Mouse (Mus musculus): ENCODE measurements around the gene Prss38.

Prss38 gene

DNA sequence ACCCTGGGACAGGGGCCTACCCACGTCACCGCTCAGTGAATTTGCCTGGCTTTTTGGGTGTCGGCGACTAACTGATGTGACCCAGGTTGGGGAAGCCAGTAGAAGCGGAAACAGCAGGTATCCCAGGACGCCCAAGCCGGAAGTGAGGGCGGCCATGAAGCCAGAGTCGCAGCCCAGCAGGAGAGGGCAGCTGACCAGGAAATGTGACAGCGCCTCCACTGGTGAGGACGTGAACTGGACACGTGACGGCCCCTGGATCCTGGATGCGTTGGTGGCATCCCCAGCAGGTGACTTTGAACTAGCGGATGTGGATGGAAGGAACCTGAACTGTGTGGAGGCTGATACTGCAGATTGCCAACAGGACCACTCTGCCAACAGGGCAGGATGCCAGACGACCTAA is at the start of gene Prss38:
Prss38 (minus strand) TSS at position 183 of the 400 bp plus-strand sequence.
- no peak for DNase-seq

DNA sequence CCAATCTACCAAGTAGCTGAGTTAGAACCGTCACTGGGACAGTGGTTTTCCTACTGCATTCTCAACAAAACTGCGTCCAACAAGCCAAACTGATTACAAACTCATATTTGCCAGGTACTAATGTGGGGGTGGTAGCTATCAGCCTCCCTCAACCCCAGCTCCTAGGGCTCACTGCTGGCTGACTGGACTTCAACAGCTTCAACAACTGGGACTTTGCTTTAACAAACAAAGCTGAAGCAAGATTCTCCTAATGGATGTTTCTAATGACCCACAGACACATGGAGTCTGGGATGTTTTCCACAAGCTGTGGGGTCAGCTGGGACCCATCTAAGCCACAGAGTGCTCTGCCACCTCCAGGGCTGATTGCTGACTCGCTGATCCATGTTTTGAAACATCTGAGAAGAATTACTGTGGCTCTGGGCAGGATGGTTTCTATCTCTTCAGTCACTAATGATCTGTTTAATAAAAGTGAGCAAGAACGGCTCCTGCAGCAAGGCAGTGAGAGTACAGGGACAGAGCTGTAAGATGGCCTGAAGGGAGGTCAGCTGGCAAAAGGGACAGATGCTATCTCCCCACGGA is 47.6 kb upstream of the Prss38 start:
- no peak for DNase-seq

DNA sequence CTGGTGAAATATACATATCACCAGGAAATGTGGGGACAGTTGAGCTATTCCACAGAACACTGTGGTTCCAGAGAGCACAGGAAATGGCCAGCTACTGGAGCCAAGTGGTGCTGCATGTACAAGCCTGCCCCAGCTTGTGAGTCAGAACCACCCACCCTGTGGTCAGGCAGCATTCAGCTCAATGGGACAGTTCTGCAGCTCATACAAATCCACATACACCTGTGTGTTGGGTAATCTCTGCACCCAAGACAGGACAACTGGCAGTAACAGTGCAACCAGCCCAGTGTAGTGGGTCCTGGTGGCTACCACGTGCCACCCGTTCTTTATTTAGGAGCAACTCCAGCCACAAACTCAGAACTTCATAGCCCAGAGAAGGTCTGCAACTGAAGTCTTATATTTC is 46.5 kb upstream of the Prss38 start:
- no peak for DNase-seq

DNA sequence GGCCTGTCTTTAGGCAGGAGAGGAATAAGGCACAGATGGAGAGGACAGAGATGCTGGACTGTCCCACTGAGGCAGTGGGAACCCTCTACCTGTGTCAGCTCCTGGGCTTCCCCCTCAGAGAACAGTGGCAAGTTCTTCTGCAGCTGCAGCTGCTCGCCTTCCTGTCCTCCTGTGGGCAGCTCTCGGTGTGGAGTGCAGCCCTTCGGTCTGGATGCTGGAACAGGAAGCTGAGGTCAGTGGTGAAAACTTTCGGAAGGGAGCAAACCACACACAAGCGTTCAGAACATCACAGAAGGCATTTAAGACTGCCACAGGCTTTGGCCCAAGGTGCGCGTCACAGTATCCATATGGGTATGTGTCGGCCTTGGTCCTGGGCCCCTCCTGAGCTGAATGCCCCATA is 46.0 kb upstream of the Prss38 start:
- DNase-seq, result no peak

DNA sequence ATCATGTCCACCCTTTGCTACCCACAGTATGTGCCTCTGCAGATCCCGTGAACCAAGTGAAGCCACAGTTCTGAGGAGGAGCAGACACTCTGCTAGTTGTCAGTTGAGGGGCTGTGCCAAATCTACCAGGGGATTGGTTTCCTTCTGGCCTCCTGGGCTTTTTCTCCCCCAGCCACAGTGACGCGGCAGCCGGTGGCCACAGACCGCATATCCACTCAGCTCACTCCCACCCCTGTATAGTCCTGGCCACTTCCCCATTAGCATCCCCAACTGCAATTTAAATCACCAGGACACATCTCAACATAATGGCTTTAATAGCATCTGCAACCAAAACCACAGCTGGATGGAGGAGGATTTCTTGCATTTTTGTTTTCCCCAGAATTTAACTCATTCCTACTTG is 43.3 kb upstream of the Prss38 start:
- no peak for DNase-seq

DNA sequence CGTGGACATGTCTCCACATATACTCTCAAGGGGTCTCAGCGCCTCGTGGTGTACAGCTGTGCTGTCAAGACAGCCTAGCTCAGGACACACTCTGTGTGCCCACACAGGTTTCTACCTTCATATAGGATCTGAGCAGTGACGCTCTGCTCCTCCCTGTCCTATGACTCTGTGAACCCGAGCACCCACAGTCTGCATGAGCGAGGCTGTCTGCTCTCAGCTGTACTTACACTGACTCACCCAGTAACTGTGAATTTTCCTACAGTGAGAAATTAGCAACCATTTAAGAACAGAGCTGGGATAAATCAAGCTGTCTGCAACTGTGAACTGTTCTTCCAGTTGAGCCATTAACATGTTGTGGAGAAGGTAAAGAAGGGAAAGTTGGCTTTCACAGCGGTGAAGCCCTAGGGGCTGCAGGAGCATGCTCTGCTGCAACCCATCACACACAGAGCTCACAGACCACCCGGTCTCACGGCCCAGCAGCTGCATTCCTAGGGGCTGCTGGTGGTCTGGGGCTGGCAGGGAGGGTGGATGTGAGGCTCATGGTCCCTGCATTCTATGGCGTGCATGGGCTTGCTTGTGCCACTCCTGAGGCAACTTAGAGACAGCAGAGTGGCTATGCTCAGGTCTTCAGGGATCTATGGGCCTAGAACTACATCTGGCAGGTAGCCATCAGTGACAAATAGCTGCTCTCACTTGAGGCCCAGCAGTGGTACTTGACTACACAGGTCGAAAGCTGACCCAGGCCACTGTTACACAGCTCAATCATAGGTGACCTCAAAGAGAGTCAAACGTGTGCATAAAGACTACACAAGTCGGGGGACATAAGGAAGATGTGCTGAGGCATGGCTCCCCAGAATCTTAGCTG is 37.8 kb upstream of the Prss38 start:
- DNase-seq, result no peak

DNA sequence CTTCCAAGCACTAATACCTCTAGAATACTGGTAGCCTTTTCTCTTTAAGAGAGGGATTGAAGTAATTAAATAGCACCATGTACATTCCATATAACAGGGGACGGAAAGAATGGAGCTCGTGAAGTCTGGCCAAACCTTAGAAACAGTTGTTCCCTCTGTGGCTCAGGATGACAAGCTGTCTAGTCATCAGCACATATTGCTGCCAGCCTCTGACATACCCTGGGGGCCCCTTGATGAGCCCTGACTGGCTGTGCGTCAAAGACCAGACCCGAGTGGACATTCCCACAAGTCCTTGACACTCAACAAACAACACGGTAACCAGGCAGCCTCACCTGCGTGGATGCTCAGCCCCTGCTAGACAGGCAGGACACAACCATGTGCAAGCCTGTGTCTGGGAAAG is 36.6 kb upstream of the Prss38 start:
- no peak for DNase-seq

DNA sequence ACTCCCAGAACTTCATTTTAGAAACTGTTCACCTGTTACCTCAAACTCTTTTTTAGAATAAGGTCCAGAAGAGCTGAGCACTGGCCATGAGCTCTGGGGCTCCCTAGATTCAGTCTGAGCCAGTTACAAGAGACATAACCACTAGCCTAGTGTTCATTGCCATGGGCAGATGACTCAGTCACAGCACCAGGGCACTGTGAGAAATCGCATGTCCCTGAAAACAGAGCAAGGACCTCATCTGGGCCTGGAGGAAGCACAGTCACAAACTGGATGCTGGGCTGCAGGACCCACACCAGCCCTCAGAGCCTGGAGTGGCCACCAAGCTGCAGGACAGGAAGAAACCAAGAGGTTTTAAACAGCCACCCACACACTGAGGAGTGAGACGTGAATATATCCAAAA is 35.4 kb upstream of the Prss38 start:
- no peak for DNase-seq

DNA sequence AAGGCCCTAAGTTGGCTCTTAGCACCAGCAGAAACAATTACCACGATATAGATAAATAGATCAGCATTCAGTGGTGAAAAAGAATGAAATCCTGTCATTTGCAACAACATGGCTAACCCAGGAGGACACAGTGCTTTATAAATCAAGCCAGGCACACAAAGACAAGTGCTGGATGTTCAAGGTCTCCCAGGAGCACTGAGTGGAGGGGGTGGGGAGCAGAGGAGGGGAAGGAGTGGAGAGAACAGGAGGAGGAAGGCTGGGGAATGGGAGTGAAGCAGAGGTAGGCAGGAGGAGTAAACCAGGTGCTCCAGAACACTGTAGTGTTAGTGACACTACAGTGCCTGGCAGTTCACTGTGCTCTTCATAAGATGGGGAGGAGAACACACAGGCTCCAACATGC is 30.3 kb upstream of the Prss38 start:
- no peak for DNase-seq

DNA sequence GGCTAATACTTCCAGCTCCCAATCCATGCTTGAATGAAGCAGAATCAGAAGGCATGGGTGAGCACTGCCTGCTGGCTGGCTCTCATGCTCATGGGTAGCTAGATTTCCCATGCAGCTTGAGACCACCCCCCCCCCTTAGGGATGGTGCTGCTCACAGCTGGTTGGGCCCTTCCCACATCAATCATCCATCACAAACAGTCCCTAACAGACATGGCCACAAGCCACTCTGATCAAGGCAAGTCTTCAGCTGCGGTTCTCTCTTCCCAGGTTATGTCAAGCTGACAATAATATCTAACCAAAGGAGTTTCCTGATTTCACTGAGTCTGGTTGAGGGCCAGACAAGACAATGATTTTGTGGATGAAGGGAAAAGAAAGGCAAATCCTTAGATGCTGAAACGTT is 25.4 kb upstream of the Prss38 start:
- DNase-seq, result no peak

DNA sequence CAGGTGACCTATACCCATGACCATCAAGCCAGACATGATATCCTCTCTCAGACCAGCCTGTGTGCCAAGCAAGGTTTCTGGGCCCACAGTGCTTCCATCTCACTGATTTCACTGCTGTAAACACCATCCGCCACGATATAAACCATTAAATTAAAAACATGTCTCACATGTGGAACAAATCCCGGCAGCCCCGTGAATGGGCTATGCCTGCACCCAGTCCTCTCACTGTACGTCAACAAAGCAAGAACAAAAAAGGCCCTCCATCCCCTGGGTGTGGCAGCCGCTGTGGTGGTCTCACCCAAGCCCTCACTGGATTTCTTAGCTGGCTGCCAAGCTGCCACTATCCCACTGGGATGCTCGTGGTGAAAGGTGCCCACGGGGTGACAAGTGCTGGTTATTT is 24.4 kb upstream of the Prss38 start:
- DNase-seq, result no peak

DNA sequence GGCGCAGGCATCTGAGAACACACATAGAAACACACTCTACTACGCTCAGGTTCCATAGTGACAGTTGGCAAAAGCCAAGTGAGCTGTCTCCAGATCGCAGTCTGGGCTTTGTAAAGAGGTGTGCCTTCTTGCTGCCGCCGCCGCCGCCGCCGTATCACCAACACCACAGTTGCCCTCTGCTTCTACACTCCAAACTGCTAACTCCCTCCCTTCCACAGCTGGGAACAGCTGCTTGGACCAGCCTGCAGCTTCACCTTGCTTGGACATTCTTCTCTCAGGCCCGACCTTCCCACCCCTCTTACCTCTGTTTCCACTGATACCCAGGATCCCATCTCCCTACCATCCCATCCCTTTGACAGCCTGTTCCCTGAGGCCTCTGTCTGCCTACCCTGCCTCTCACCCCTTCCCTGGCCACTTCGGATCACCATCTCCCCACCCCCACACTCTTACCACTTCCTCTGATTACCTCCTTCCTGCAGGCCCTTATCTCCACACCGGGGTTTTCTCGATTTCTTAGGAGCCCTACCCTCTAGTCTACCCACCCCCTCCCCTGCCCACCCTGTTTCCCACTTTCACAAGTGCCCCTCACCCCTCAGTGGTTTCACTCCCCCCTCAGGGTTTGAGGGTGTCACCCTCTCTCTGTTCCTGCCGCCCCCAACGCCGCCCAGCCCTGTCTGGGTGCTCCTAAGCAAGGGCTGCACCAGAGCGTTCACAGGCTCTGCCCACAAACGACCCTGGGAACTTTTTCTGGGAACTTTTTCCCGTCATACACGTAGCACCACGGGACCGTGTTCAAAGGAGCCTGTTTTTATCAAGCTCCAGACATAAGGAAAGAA is 22.3 kb upstream of the Prss38 start:
- no peak for DNase-seq

DNA sequence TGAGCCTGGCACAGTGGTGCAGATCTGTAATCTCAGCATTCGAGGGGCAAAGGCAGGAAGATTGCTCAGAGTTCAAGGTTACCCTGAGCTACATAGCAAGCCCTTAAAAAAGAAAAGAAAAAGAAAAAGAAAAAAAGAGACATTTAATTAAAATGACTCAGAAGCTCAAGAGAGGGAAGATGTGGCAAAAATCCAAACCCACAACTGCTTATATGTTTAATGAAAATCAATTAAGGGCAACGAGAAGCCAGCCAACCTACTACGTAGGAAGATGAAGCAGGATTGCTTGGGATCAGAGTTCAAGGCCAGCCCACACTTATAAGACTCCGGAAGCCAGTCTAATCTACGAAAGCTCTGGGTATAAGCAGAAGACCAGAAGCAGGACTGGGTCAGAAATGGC is 19.0 kb upstream of the Prss38 start:
- no peak for DNase-seq

DNA sequence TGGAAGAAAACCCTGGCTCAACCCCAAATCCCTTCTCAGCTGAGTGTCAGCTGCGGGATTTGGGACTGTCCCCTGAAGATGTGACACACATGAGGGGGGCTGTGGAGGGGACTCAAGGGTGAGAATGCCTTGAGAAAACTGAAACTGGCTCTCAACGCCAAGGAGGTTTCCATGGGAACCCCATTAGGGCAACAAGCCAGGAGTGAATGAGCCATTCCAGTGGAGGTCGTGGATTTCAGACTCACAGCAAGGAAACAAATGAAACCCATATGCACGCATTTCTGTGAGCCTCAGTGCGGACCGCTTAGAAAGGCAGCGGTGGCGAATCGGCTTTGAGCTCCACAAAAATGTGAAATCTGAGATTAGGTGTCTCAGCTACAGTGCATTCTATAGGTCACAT is 18.1 kb upstream of the Prss38 start:
- DNase-seq, result peak; percentile 54

DNA sequence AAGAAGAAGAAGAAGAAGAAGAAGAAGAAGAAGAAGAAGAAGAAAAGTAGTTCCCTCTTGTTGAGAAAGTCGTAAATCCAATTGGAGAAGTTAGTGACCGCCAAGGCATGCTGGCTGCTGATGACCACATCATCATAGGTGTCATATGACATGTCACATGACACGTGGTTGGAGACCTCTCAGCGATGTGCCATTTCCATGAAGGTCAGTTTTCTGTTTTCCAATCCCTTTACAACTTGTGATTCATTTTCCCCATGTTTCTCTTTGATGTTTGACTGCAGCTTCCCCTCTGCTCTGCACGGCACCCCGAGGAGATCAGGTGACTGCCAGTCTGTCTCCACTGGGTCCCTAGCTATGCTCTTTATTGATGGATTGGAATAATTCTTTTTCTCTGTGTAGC is 16.8 kb upstream of the Prss38 start:
- DNase-seq, result no peak

DNA sequence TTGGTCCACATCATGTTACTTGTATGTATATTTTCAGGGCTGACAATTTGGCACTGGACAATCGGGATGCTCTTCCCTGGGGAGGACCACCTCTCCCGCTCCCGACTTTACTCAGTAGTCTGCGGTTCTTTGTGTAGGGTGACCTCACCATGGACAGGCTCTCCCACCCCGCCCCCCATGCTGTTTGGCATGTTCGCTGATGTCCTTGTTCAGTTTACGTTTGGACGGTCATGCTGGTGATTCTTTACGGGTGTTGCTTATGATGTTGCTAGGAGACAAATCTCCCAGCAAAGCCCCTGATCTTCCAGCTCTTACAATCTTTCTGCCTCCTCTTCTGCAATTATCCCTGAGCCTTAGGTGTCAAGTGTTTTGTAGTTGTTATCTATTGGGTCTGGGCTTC is 15.0 kb upstream of the Prss38 start:
- no peak for DNase-seq

DNA sequence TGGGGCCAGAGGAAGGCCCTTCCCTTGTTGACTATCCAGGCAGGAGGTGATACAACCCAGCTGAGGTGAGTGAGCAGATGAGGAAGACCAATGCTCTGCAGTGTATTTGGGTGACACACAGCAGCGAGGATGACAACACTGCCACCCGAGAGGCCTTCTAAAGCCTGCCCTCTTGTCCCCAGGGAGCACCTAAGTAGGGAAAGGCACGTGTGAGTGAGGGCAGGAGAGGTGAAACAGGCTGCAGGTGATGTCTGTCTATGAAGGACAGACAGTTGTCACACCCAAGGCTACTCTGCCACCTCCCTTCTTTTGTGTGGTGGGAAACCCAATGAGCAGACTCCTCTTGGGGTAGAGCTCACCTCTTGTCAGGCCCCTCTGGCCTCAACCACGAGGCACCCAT is 14.2 kb upstream of the Prss38 start:
- DNase-seq, result no peak

DNA sequence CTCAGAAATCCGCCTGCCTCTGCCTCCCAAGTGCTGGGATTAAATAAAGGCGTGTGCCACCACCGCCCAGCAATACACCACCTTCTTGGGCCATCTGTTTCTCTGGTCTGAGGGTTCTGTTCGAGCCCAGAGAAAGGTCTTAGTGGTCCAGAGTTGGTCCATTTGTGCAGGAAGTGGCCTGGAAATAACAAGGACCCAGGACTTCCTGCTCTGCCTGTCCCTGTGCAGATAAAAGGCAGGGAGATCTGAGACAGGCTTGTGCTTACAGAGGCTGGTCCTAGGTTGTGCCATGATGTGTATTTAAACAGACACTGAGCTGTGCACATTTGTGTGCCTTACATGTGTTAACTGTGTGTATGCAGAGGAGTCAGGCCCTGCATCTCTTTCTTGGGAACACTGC is 13.3 kb upstream of the Prss38 start:
- DNase-seq, result no peak

DNA sequence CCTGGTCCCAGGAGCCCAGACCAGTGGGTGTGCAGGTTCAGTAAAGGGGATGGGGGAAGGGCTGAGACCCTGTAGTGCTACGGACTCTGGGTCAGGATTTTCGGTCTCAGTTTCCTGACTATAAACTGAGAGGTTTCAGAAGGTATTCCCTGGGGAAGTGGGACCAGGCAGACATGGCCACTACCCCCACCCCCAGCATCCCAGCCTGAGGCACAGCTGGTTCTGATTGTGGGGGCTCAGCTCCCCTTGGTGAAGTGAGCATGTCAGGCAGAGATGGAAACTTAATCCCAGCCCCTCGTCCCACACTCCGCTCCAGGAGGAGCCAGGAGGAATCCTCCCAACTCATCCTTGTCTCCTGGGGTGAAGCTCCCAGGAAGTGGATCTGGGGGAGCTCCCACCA is 12.0 kb upstream of the Prss38 start:
- DNase-seq, result no peak

DNA sequence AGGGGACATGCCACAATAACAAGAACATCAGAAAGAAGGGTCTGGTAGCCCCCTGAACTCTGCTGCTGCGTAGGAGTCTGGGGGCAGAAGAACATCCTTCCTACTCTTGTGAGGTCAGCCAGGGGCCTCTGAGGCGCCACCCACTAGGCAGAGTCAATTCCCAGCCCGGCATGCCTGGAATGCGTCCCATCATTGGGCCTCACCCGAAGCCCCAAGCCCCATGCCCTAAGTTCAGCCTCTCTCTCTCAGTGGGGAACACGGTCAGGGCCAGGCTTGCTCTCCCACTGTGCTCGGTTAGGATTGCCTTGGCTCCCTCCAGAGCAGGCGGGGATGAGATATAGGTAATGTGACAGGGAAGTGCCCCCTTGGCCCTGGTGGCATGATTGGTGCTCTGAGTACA is 9.7 kb upstream of the Prss38 start:
- DNase-seq, result no peak

DNA sequence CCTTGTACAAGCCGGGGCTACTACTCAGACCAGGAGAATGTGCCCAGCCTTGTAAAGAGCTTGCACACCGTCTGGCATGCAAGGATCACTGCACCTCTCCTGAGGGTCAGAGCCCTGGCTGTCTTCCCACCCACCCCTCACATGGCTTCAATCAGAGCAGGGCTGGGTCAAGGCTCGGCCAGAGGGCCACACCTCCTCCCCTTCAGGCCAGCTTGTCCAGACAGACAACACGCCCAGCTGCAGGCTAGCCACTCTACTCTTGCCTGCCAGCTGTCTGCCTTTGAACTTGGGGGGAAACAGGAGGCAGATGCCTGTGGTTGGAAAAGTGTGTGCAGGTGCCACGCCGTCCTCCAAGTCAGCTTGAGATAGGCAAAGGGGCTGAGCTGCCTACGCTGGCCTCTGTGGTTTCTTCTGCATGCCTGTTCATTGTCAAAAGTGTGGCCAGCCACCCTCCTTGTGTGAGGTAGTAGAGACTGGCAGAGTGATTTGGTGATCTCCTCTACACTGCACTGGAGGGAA is 9.0 kb upstream of the Prss38 start:
- no peak for DNase-seq

DNA sequence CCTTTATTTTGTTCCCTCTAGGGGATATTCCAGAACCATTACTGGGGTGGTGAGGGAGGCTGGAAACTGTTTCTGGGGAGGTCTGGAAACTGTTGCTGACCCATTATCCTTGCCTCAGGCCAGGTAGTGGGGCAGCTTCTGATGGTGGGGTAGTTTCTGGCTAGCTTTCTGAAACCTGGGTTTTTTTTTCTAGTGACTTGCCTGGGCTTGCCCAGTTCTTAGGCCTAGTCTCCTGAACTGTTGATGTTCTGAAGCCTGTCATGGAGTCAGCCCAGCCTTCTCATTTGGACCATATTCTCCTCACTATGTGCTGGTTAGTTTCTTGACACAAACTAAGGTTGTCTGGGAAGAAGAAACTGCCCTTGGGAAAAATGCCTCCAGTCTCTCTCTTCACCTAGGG is 4.1 kb upstream of the Prss38 start:
- no peak for DNase-seq

DNA sequence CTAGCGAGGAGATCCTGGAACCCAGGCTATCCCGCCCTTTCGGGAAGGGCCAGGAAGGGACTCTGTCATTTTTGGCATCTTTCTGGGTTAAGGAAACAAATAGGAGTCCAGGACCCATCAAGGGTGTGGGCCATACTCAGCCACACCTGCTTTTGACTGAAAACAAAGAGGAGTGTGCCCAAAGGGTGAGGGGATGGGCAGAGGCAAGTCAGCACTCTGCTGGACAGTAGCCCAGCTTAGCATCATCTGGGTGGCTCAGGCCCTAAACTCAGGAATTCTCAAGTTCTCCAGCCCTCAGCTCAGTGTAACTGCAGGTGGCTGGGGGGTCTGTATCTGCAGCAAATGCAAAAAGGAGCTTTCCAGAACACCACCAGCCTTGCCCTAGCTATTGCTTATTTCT is 2.5 kb upstream of the Prss38 start:
- no peak for DNase-seq

DNA sequence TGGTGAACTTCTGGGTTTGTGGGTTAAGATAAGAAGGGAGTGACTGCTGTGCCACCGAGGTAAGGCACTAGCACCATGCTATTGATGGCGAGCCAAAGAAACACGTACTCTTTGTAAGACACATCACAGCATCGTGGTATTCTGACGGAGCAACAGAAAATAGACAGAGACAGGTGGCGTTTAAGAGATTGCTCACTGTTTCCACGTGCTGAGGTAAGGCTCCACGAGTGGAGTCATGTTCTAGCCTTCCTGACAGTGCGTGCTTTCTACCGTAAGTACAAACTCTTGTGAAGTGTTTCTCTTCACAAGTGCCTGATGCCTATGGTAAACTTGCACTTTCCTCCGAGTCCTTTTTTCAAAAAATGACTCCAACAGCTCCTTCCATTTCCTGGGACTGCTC is 5.6 kb downstream of the Prss38 start:
- DNase-seq, result no peak
